Mouse (Mus musculus) forebrain, embryonic 12.5 days (tissue): Measurements from ENCODE around the gene Prpf8. TPM values are rescaled to one million over a fixed set of nuclear protein-coding genes. Genes with fewer than 3 reads are reported as not detected.

Experiments used
- ATAC-seq: fragments of 200-750 bp; cut with Nextera tagmentation; 2 replicates; pipeline ENCODE4 v1.8.0; 2017; ENCODE audit warnings: moderate TSS enrichment; ENCODE audit not compliant: low FRiP score
- H3K27ac ChIP-seq: fragments of 300-500 bp; sonication (generic); 2 replicates; pipeline ENCODE4 v1.5.1; 2016; ENCODE audit warnings: mild to moderate bottlenecking
- H3K27me3 ChIP-seq: fragments of 300-500 bp; sonication (generic); 2 replicates; pipeline ENCODE4 v1.6.1; 2016; ENCODE audit warnings: mild to moderate bottlenecking
- H3K36me3 ChIP-seq: fragments of 300-500 bp; sonication (generic); replicated peaks from 2 replicates; pipeline ENCODE4 v1.6.1; 2016; ENCODE audit warnings: mild to moderate bottlenecking
- H3K4me1 ChIP-seq: fragments of 300-500 bp; sonication (generic); 2 replicates; pipeline ENCODE4 v1.6.1; 2016
- H3K4me2 ChIP-seq: fragments of 300-500 bp; sonication (generic); 2 replicates; pipeline ENCODE4 v1.6.1; 2016; ENCODE audit warnings: mild to moderate bottlenecking, moderate library complexity
- H3K4me3 ChIP-seq: fragments of 300-500 bp; sonication (generic); replicated peaks from 2 replicates; pipeline ENCODE4 v1.5.1; 2016; ENCODE audit warnings: mild to moderate bottlenecking
- H3K9ac ChIP-seq: fragments of 300-500 bp; sonication (generic); 2 replicates; pipeline ENCODE4 v1.6.1; 2016; ENCODE audit warnings: mild to moderate bottlenecking
- H3K9me3 ChIP-seq: fragments of 300-500 bp; sonication (generic); 2 replicates; pipeline ENCODE4 v1.6.1; 2016
- WGBS: fragments of 180-500 bp; shearing (Covaris S2); methylation state at CpG from one replicate; pipeline ENCODE4 v1.1.7; 2016; 5-methylcytosine and 5-hydroxymethylcytosine counted together
- polyA plus RNA-seq: library from polyadenylated mRNA; unstranded; fragments of >200 nt; fragmentation: Nextera tagmentation; extraction: Ambion mirVana; gene quantifications from 2 replicates; pipeline ENCODE4 v1.2.1, GENCODE M21; 2016

The Prpf8 gene
- 87.9 and 92.6 TPM in 2 replicates for polyA plus RNA-seq

GRCm38 (mm10) chr11:75486601-75487285 is at the start of gene Prpf8:
TSS of gene Prpf8 (plus strand) at chr11:75486816.
- Histone ChIP-seq H3K9me3 (no peaks in the 10 kb centered on the region), H3K4me3 (peak within 1 kb of the TSS; percentile 67), H3K9ac (peak within 1 kb of the TSS; percentile 94), H3K4me2 (peak within 1 kb of the TSS; percentile 97), H3K4me1 (peaks cover 15% of the 10 kb centered on the region), H3K36me3 (peaks cover 25% of the 10 kb centered on the region), H3K27me3 (no peaks in the 10 kb centered on the region; the same call in 1 of the 2 replicates), H3K27ac (peak within 1 kb of the TSS; percentile 68)
- under 1% methylated on average over 52 of the region's 52 CpGs for WGBS
- ATAC-seq = peak; percentile 99

- H3K4me3 ChIP-seq = no peak overlapping the region
- H3K4me1 ChIP-seq = no peaks in the 10 kb centered on the region
- H3K9ac ChIP-seq = no peak overlapping the region
- no peak overlapping the region for H3K27ac ChIP-seq
- no peak for ATAC-seq
- no peak overlapping the region for H3K4me2 ChIP-seq
- 83% methylated on average over 13 of the region's 13 CpGs for WGBS
- no peaks in the 10 kb centered on the region for H3K27me3 ChIP-seq
- peaks cover 5% of the 10 kb centered on the region; the same call in 1 of the 2 replicates for H3K9me3 ChIP-seq
- H3K36me3 ChIP-seq = peaks cover 3% of the 10 kb centered on the region
These were observed 48.4 kb upstream of the Prpf8 start for GRCm38 (mm10) chr11:75438194-75438593.

- Histone ChIP-seq H3K27me3 (no peaks in the 10 kb centered on the region), H3K9me3 (peaks cover 5% of the 10 kb centered on the region; the same call in 1 of the 2 replicates), H3K4me3 (no peak overlapping the region), H3K36me3 (peaks cover 3% of the 10 kb centered on the region), H3K9ac (no peak overlapping the region), H3K4me1 (no peaks in the 10 kb centered on the region), H3K27ac (no peak overlapping the region), H3K4me2 (no peak overlapping the region)
- ATAC-seq = no peak
- 91% methylated on average over 3 of the region's 3 CpGs for WGBS
These were observed 47.8 kb upstream of the Prpf8 start for GRCm38 (mm10) chr11:75438804-75439203.

GRCm38 (mm10) chr11:75439363-75439762 is 47.3 kb upstream of the Prpf8 start, which contains the start of gene Serpinf2:
TSS of gene Serpinf2 (minus strand) at chr11:75439591.
- no peak for ATAC-seq
- no peaks in the 10 kb centered on the region for H3K27me3 ChIP-seq
- H3K4me2 ChIP-seq = no peak within 1 kb of the TSS
- H3K9ac ChIP-seq = no peak within 1 kb of the TSS
- H3K9me3 ChIP-seq = peaks cover 1% of the 10 kb centered on the region; the same call in 1 of the 2 replicates
- H3K36me3 ChIP-seq = peaks cover 3% of the 10 kb centered on the region
- H3K4me1 ChIP-seq = no peaks in the 10 kb centered on the region
- no peak within 1 kb of the TSS for H3K4me3 ChIP-seq
- WGBS = 93% methylated on average over 6 of the region's 6 CpGs
- H3K27ac ChIP-seq = no peak within 1 kb of the TSS

- Histone ChIP-seq H3K4me3 (no peak overlapping the region), H3K27me3 (no peaks in the 10 kb centered on the region), H3K27ac (no peak overlapping the region), H3K4me2 (no peak overlapping the region), H3K9ac (no peak overlapping the region), H3K36me3 (peaks cover 7% of the 10 kb centered on the region), H3K4me1 (no peaks in the 10 kb centered on the region), H3K9me3 (no peaks in the 10 kb centered on the region)
- ATAC-seq = no peak
- WGBS = 91% methylated on average over 3 of the region's 3 CpGs
These were observed 46.7 kb upstream of the Prpf8 start for GRCm38 (mm10) chr11:75439951-75440350.

- ATAC-seq = no peak
- no peak overlapping the region for H3K27ac ChIP-seq
- no peaks in the 10 kb centered on the region for H3K27me3 ChIP-seq
- H3K4me3 ChIP-seq = no peak overlapping the region
- no peak overlapping the region for H3K4me2 ChIP-seq
- no peaks in the 10 kb centered on the region for H3K9me3 ChIP-seq
- WGBS = 85% methylated on average over 7 of the region's 7 CpGs
- peaks cover 7% of the 10 kb centered on the region for H3K36me3 ChIP-seq
- H3K4me1 ChIP-seq = no peaks in the 10 kb centered on the region
- no peak overlapping the region for H3K9ac ChIP-seq
These were observed 45.6 kb upstream of the Prpf8 start for GRCm38 (mm10) chr11:75441034-75441433.

GRCm38 (mm10) chr11:75441601-75442000 is 45.0 kb upstream of the Prpf8 start:
- H3K9ac ChIP-seq = no peak overlapping the region
- H3K4me1 ChIP-seq = no peaks in the 10 kb centered on the region
- WGBS = 81% methylated on average over 16 of the region's 16 CpGs
- H3K9me3 ChIP-seq = no peaks in the 10 kb centered on the region
- no peak overlapping the region for H3K4me2 ChIP-seq
- H3K27ac ChIP-seq = no peak overlapping the region
- ATAC-seq = no peak
- no peak overlapping the region for H3K4me3 ChIP-seq
- peaks cover 7% of the 10 kb centered on the region for H3K36me3 ChIP-seq
- no peaks in the 10 kb centered on the region for H3K27me3 ChIP-seq

- no peaks in the 10 kb centered on the region for H3K27me3 ChIP-seq
- no peak overlapping the region for H3K27ac ChIP-seq
- ATAC-seq = no peak
- no peaks in the 10 kb centered on the region for H3K4me1 ChIP-seq
- H3K36me3 ChIP-seq = peaks cover 24% of the 10 kb centered on the region
- no peak overlapping the region for H3K4me3 ChIP-seq
- H3K4me2 ChIP-seq = no peak overlapping the region
- no peak overlapping the region for H3K9ac ChIP-seq
- no peaks in the 10 kb centered on the region for H3K9me3 ChIP-seq
- 53% methylated on average over 8 of the region's 8 CpGs for WGBS
These were observed 42.9 kb upstream of the Prpf8 start for GRCm38 (mm10) chr11:75443711-75444110.

- H3K4me1 ChIP-seq = peaks cover 8% of the 10 kb centered on the region
- H3K27me3 ChIP-seq = no peaks in the 10 kb centered on the region
- H3K4me2 ChIP-seq = no peak overlapping the region
- H3K27ac ChIP-seq = no peak overlapping the region
- 82% methylated on average over 3 of the region's 3 CpGs for WGBS
- H3K9me3 ChIP-seq = no peaks in the 10 kb centered on the region
- H3K4me3 ChIP-seq = no peak overlapping the region
- H3K9ac ChIP-seq = no peak overlapping the region
- no peak for ATAC-seq
- peaks cover 24% of the 10 kb centered on the region for H3K36me3 ChIP-seq
These were observed 38.0 kb upstream of the Prpf8 start for GRCm38 (mm10) chr11:75448575-75448974.

- peaks cover 21% of the 10 kb centered on the region for H3K36me3 ChIP-seq
These were observed 36.9 kb upstream of the Prpf8 start for GRCm38 (mm10) chr11:75449695-75450094.

GRCm38 (mm10) chr11:75450304-75450908 is 36.2 kb upstream of the Prpf8 start:
- no peaks in the 10 kb centered on the region for H3K9me3 ChIP-seq
- H3K4me1 ChIP-seq = peaks cover 22% of the 10 kb centered on the region
- H3K27me3 ChIP-seq = no peaks in the 10 kb centered on the region
- no peak overlapping the region for H3K9ac ChIP-seq
- ATAC-seq = no peak
- 85% methylated on average over 8 of the region's 8 CpGs for WGBS
- H3K27ac ChIP-seq = no peak overlapping the region
- no peak overlapping the region for H3K4me2 ChIP-seq
- H3K4me3 ChIP-seq = no peak overlapping the region
- peaks cover 20% of the 10 kb centered on the region for H3K36me3 ChIP-seq

More at GRCm38 (mm10) chr11:75449695-75450094, 36.9 kb upstream of the Prpf8 start:
- H3K9ac ChIP-seq = no peak overlapping the region
- H3K4me3 ChIP-seq = no peak overlapping the region
- no peak overlapping the region for H3K4me2 ChIP-seq
- ATAC-seq = no peak
- H3K27me3 ChIP-seq = no peaks in the 10 kb centered on the region
- no peak overlapping the region for H3K27ac ChIP-seq
- peaks cover 16% of the 10 kb centered on the region for H3K4me1 ChIP-seq
- WGBS = 80% methylated on average over 7 of the region's 7 CpGs
- H3K9me3 ChIP-seq = no peaks in the 10 kb centered on the region

- H3K4me2 ChIP-seq = no peak overlapping the region
- 91% methylated on average over 15 of the region's 15 CpGs for WGBS
- no peak overlapping the region for H3K4me3 ChIP-seq
- peaks cover 22% of the 10 kb centered on the region for H3K4me1 ChIP-seq
- no peaks in the 10 kb centered on the region for H3K9me3 ChIP-seq
- H3K27me3 ChIP-seq = no peaks in the 10 kb centered on the region
- H3K9ac ChIP-seq = no peak overlapping the region
- no peak for ATAC-seq
- H3K27ac ChIP-seq = no peak overlapping the region
- peaks cover 20% of the 10 kb centered on the region for H3K36me3 ChIP-seq
These were observed 35.7 kb upstream of the Prpf8 start for GRCm38 (mm10) chr11:75450936-75451335.
